Mouse (Mus musculus): ENCODE measurements at regions not wholly inside any gene's neighbourhood (a gene's known extent, or its start where the extent isn't known, plus 50 kb on each side); places are given as distances from the start of the nearest gene placed in this dataset.

DNA sequence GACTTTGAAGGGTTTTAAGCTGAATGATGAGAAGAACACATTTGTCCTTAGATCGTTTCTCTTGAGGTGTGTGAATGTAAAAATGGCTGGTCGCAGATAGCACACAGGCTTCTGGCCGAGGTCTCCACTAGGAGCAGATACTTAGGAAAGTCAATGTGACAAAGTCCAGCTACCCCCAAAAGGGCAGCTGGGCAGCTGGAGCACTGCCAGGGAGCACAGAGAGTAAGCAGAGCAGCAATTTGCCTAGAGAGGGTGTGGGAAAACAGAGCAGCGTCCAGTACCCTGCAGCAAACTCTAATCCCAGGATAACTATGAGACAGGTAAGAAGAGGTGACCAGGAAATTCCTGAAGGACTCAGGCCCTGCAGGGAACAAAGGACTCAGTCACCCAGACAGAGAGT lies 79.4 kb downstream of the S1pr1 start:
- no peak for TF ChIP-seq POLR2A (IDR thresholded peaks at IDR 0.05; ENCODE audit: insufficient read depth, low read depth, low read length)
- TF ChIP-seq CTCF (IDR thresholded peaks at IDR 0.05; ENCODE audit: insufficient read depth, low read depth, low read length): no peak

Data from olfactory bulb, adult 2 months (tissue).